Mouse (Mus musculus) CH12.LX (cell line): Measurements from ENCODE around the gene Plac8. TPM values are rescaled to one million over a fixed set of nuclear protein-coding genes. Genes with fewer than 3 reads are reported as not detected.

Source experiments
- DNase-seq: peaks from one replicate; pipeline ENCODE4 v3.0.0-alpha.2; 2013; ENCODE audit errors: extremely low read depth
- H3K27ac ChIP-seq: 2 replicates; pipeline ENCODE4 v1.5.1; 2012; ENCODE audit warnings: low read depth, mild to moderate bottlenecking, control low read depth, moderate library complexity; ENCODE audit not compliant: insufficient read depth
- H3K27me3 ChIP-seq: replicated peaks from 2 replicates; pipeline ENCODE3; 2012; ENCODE audit warnings: inconsistent platforms
- H3K36me3 ChIP-seq, 2 experiments: replicated peaks in 1 of 2; 2 replicates each; pipeline versions ENCODE3 to v1.6.1; 2012; ENCODE audit warnings: inconsistent platforms in 1 of 2, low read length in 1 of 2, mild to moderate bottlenecking in 1 of 2, mixed read lengths in 1 of 2, moderate library complexity in 1 of 2; ENCODE audit not compliant: control insufficient read depth in 1 of 2, insufficient read depth in 1 of 2
- H3K4me1 ChIP-seq, 2 experiments: 2 replicates each; pipeline ENCODE4 v1.6.1; 2012; ENCODE audit warnings: inconsistent platforms in 1 of 2, moderate library complexity in 1 of 2; ENCODE audit not compliant: insufficient read depth in 2 of 2, control insufficient read depth in 1 of 2
- H3K4me2 ChIP-seq: 2 replicates; pipeline ENCODE4 v1.6.1; 2012; ENCODE audit warnings: low read depth, mild to moderate bottlenecking, control low read depth; ENCODE audit not compliant: poor library complexity, insufficient read depth, severe bottlenecking
- H3K4me3 ChIP-seq, 3 experiments: fragments of 150-350 bp in 1 of 3; sonication (generic) in 1 of 3; replicated peaks in 1 of 3; 2 replicates each; pipeline versions ENCODE3 to v1.5.1; 2011 to 2012; ENCODE audit warnings: low read depth in 2 of 3, low read length in 2 of 3, mild to moderate bottlenecking in 2 of 3, moderate library complexity in 2 of 3, control low read depth in 1 of 3, improper control_type of control experiment in 1 of 3, inconsistent platforms in 1 of 3, mixed read lengths in 1 of 3; ENCODE audit not compliant: poor library complexity in 1 of 3
- H3K79me2 ChIP-seq: replicated peaks from 2 replicates; pipeline ENCODE4 v1.6.1; 2012; ENCODE audit warnings: mild to moderate bottlenecking, moderate library complexity; ENCODE audit not compliant: control insufficient read depth, poor library complexity, insufficient read depth, severe bottlenecking; ENCODE audit errors: extremely low read depth
- H3K9ac ChIP-seq: 2 replicates; pipeline ENCODE4 v1.6.1; 2012; ENCODE audit warnings: low read depth, mild to moderate bottlenecking, control low read depth, moderate library complexity; ENCODE audit not compliant: insufficient read depth
- H3K9me3 ChIP-seq: replicated peaks from 2 replicates; pipeline ENCODE3; 2012; ENCODE audit warnings: low read length, inconsistent platforms, mixed read lengths
- CHD1 ChIP-seq: IDR thresholded peaks from 2 replicates; pipeline ENCODE4 v1.6.1; 2012; ENCODE audit warnings: low read depth, low read length, improper control_type of control experiment, inconsistent platforms
- CHD2 ChIP-seq: IDR thresholded peaks from 2 replicates; pipeline ENCODE4 v1.6.1; 2011; ENCODE audit warnings: low read length, improper control_type of control experiment
- ELF1 ChIP-seq: IDR thresholded peaks from 2 replicates; pipeline ENCODE4 v1.6.1; 2014; ENCODE audit warnings: low read depth, mild to moderate bottlenecking, inconsistent platforms, low read length, improper control_type of control experiment
- EP300 ChIP-seq: IDR thresholded peaks from 2 replicates; pipeline ENCODE4 v1.6.1; 2011; ENCODE audit warnings: low read length, improper control_type of control experiment
- ETS1 ChIP-seq: conservative IDR thresholded peaks from 2 replicates; pipeline ENCODE4 v1.6.1; 2012; ENCODE audit warnings: low read depth, mild to moderate bottlenecking, inconsistent platforms, low read length, improper control_type of control experiment, moderate library complexity
- GABPA ChIP-seq: IDR thresholded peaks from 2 replicates; pipeline ENCODE4 v1.6.1; 2012; ENCODE audit warnings: low read depth, low read length, improper control_type of control experiment, inconsistent platforms; ENCODE audit not compliant: insufficient replicate concordance
- IRF4 ChIP-seq: IDR thresholded peaks from 2 replicates; pipeline ENCODE4 v1.6.1; 2014; ENCODE audit warnings: low read depth, mild to moderate bottlenecking, inconsistent platforms, low read length, improper control_type of control experiment
- JUN ChIP-seq: IDR thresholded peaks from 2 replicates; pipeline ENCODE4 v1.6.1; 2011; ENCODE audit warnings: low read depth, mild to moderate bottlenecking, low read length, improper control_type of control experiment, moderate library complexity; ENCODE audit not compliant: insufficient read depth
- JUND ChIP-seq: conservative IDR thresholded peaks from 2 replicates; pipeline ENCODE4 v1.6.1; 2011; ENCODE audit warnings: low read depth, low read length, improper control_type of control experiment
- MAFK ChIP-seq: IDR thresholded peaks from 2 replicates; pipeline ENCODE4 v1.6.1; 2011; ENCODE audit warnings: low read length, improper control_type of control experiment; ENCODE audit not compliant: insufficient replicate concordance
- MAX ChIP-seq: IDR thresholded peaks from 2 replicates; pipeline ENCODE4 v1.6.1; 2011; ENCODE audit warnings: low read length, improper control_type of control experiment
- MAZ ChIP-seq: IDR thresholded peaks from 2 replicates; pipeline ENCODE4 v1.6.1; 2012; ENCODE audit warnings: low read depth, mild to moderate bottlenecking, inconsistent platforms, low read length, improper control_type of control experiment, moderate library complexity
- MEF2A ChIP-seq: IDR thresholded peaks from 2 replicates; pipeline ENCODE4 v1.6.1; 2014; ENCODE audit warnings: low read depth, mild to moderate bottlenecking, inconsistent platforms, low read length, improper control_type of control experiment, borderline replicate concordance
- NELFE ChIP-seq: IDR thresholded peaks from 2 replicates; pipeline ENCODE4 v1.6.1; 2011; ENCODE audit warnings: low read depth, low read length, improper control_type of control experiment
- PAX5 ChIP-seq: IDR thresholded peaks from 2 replicates; pipeline ENCODE4 v1.6.1; 2012; ENCODE audit warnings: low read length, inconsistent platforms, mixed read lengths
- POLR2A ChIP-seq: IDR thresholded peaks from 2 replicates; pipeline ENCODE4 v1.6.1; 2011; ENCODE audit warnings: low read depth, mild to moderate bottlenecking, improper control_type of control experiment, low read length
- POLR2AphosphoS2 ChIP-seq: IDR thresholded peaks from 2 replicates; pipeline ENCODE4 v1.6.1; 2011; ENCODE audit warnings: low read depth, low read length, improper control_type of control experiment
- RAD21 ChIP-seq: IDR thresholded peaks from 2 replicates; pipeline ENCODE4 v1.6.1; 2011; ENCODE audit warnings: low read depth, mild to moderate bottlenecking, low read length, improper control_type of control experiment, moderate library complexity
- TBP ChIP-seq: conservative IDR thresholded peaks from 2 replicates; pipeline ENCODE4 v1.6.1; 2011; ENCODE audit warnings: low read depth, low read length, improper control_type of control experiment
- TCF12 ChIP-seq: IDR thresholded peaks from 2 replicates; pipeline ENCODE4 v1.6.1; 2014; ENCODE audit warnings: low read depth, mild to moderate bottlenecking, inconsistent platforms, low read length, improper control_type of control experiment
- UBTF ChIP-seq: IDR thresholded peaks from 2 replicates; pipeline ENCODE4 v1.6.1; 2012; ENCODE audit warnings: low read depth, mild to moderate bottlenecking, inconsistent platforms, low read length, improper control_type of control experiment, moderate library complexity
- USF1 ChIP-seq: IDR thresholded peaks from 2 replicates; pipeline ENCODE4 v1.6.1; 2014; ENCODE audit warnings: low read depth, mild to moderate bottlenecking, inconsistent platforms, low read length, improper control_type of control experiment
- USF2 ChIP-seq: conservative IDR thresholded peaks from 2 replicates; pipeline ENCODE4 v1.6.1; 2011; ENCODE audit warnings: low read depth, low read length, improper control_type of control experiment
- ZC3H11A ChIP-seq: IDR thresholded peaks from 2 replicates; pipeline ENCODE4 v1.6.1; 2012; ENCODE audit warnings: low read depth, mild to moderate bottlenecking, inconsistent platforms, low read length, improper control_type of control experiment
- ZKSCAN1 ChIP-seq: IDR thresholded peaks from 2 replicates; pipeline ENCODE4 v1.6.1; 2012; ENCODE audit warnings: low read depth, inconsistent platforms, low read length, improper control_type of control experiment, borderline replicate concordance
- ZMIZ1 ChIP-seq: IDR thresholded peaks from 2 replicates; pipeline ENCODE4 v1.6.1; 2012; ENCODE audit warnings: low read depth, mild to moderate bottlenecking, inconsistent platforms, low read length, improper control_type of control experiment
- ZNF384 ChIP-seq: IDR thresholded peaks from 2 replicates; pipeline ENCODE4 v1.6.1; 2012; ENCODE audit warnings: low read depth, low read length, improper control_type of control experiment, inconsistent platforms
- dilution Hi-C: fragments of 300-500 bp; cut with MboI; formaldehyde crosslinking; loops from 2 replicates; pipeline ENCODE4 v1.14.3; 2020; ENCODE audit warnings: low sequenced_read_pairs; ENCODE audit not compliant: extremely low pct_unique_long_range_greater_than_20kb, extremely low pct_ligation_motif_present
- in situ Hi-C: fragments of 300-500 bp; cut with MboI; formaldehyde crosslinking; loops from 3 replicates; pipeline ENCODE4 v1.14.3; 2019; ENCODE audit warnings: low sequenced_read_pairs, low pct_ligation_motif_present, low pct_unique_long_range_greater_than_20kb, mixed read lengths
- polyA plus RNA-seq: library from polyadenylated mRNA; unstranded; fragments of >175 nt; gene quantifications from 2 replicates; pipeline ENCODE4 v1.2.1, GENCODE M21; 2012; ENCODE audit warnings: low read depth; ENCODE audit not compliant: insufficient read length
- total RNA-seq, 2 experiments: library from RNA; depleted of rRNA; stranded (reverse); fragments of 300-350 nt in 1 of 2; fragments of >200 nt in 1 of 2; gene quantifications; 2 replicates each; pipeline ENCODE4 v1.2.3; 2012 to 2014

The Plac8 gene
- total and polyA plus RNA-seq, 3 experiments: 64.3 to 258 (median 161) TPM

- TF ChIP-seq MEF2A: no peak; the same call in 1 of the 2 replicates
- TF ChIP-seq USF1: no peak
- no peak for TF ChIP-seq ZC3H11A
- TF ChIP-seq MAFK: no peak
- no peak for TF ChIP-seq UBTF
These were observed 2.7 kb downstream of the Plac8 start (continued) for GRCm38 (mm10) chr5:100569250-100569934.

DNA sequence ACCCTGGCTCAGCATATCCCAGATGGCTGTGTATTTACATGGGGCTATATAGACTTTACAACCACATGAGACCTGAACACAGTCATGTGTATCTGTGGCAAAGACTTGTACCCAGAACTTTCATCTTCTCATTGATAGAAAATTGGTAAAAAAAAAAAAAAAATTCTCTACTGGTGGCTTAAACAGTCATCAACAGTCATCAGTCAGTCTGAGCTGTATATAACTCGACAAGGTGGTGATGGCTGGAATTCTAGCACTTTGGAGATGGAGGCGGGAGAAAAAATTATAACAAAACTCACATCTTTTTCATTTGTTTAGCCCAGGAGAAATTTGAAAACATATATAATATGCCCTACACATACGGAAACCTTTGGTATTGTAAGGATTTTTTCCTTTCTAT is 3.2 kb downstream of the Plac8 start:
- Histone ChIP-seq H3K4me1 (peaks cover 2 to 58% of the 10 kb centered on the region in 2 experiments; a peak in 3 of 4 replicates), H3K27me3 (no peaks in the 10 kb centered on the region), H3K27ac (no peak overlapping the region; the same call in 1 of the 2 replicates), H3K4me3 (no peak overlapping the region), H3K9ac (peak overlapping the region; percentile 79), H3K79me2 (no peaks in the 10 kb centered on the region), H3K4me2 (peak overlapping the region; percentile 96), H3K36me3 (peaks cover 0 to 9% of the 10 kb centered on the region in 2 experiments), H3K9me3 (no peaks in the 10 kb centered on the region)
- in situ Hi-C loops: loop anchor here (5.0 to 25.0 kb wide), 2 partner anchors 93 to 218 kb away; partner anchors contain the start of genes Helq and Mrps18c
- TF ChIP-seq ZNF384 (peak; percentile 55), MAFK (no peak; the same call in 1 of the 2 replicates), MAZ (0 out of 2 replicates have a peak, but pooled peaks have one; percentile 8)
- dilution Hi-C loops: no loop called here
- DNase-seq: no peak

GRCm38 (mm10) chr5:100568177-100568576 is 3.9 kb downstream of the Plac8 start:
- H3K27me3 ChIP-seq: no peaks in the 10 kb centered on the region
- peaks cover 2 to 63% of the 10 kb centered on the region in 2 experiments; a peak in 3 of 4 replicates for H3K4me1 ChIP-seq
- peak overlapping the region; percentile 79 for H3K9ac ChIP-seq
- peak overlapping the region; percentile 96 for H3K4me2 ChIP-seq
- no peaks in the 10 kb centered on the region for H3K79me2 ChIP-seq
- DNase-seq: no peak
- peaks cover 0 to 13% of the 10 kb centered on the region in 2 experiments for H3K36me3 ChIP-seq
- in situ Hi-C loops: loop anchor here (5.0 to 25.0 kb wide), 2 partner anchors 94 to 219 kb away; partner anchors contain the start of genes Helq and Mrps18c
- dilution Hi-C loops: no loop called here
- H3K4me3 ChIP-seq: no peak overlapping the region
- H3K9me3 ChIP-seq: no peaks in the 10 kb centered on the region
- H3K27ac ChIP-seq: peak overlapping the region; percentile 68
- TF ChIP-seq ZMIZ1 (no peak), MAFK (no peak), TCF12 (0 out of 2 replicates have a peak, but pooled peaks have one; percentile 5), EP300 (0 out of 2 replicates have a peak, but pooled peaks have one; percentile 4), ZKSCAN1 (no peak), RAD21 (no peak), ETS1 (no peak; the same call in 1 of the 2 replicates), PAX5 (no peak), USF1 (no peak), IRF4 (no peak), JUND (no peak), NELFE (0 out of 2 replicates have a peak, but pooled peaks have one; percentile 3), ZC3H11A (no peak), JUN (no peak), USF2 (no peak), MAX (no peak), POLR2AphosphoS2 (no peak), ELF1 (no peak), CHD1 (no peak), MAZ (no peak), GABPA (no peak), UBTF (no peak), POLR2A (0 out of 2 replicates have a peak, but pooled peaks have one; percentile 5), CHD2 (no peak), TBP (0 out of 2 replicates have a peak, but pooled peaks have one; percentile 40)
